Mouse (Mus musculus) heart, postnatal 36 days (tissue): ENCODE measurements around the gene Ly9. TPM values are rescaled to one million over a fixed set of nuclear protein-coding genes. Genes with fewer than 3 reads are reported as not detected.

Source experiments
- DNase-seq, 2 experiments: peaks; one replicate each; pipeline ENCODE4 v3.0.0; 2021 to 2022
- intact Hi-C: fragments of 180-260 bp; cut with DNase I; formaldehyde crosslinking; loops from one replicate; pipeline ENCODE4 v1.15.1; 2025
- total RNA-seq, 2 experiments: library from RNA; stranded (reverse); gene quantifications; 2 replicates each; pipeline ENCODE4 v1.2.3; 2021

Ly9 gene
- total RNA-seq, 2 experiments from 2014 or later, result 0.19 to 0.38 TPM

DNA sequence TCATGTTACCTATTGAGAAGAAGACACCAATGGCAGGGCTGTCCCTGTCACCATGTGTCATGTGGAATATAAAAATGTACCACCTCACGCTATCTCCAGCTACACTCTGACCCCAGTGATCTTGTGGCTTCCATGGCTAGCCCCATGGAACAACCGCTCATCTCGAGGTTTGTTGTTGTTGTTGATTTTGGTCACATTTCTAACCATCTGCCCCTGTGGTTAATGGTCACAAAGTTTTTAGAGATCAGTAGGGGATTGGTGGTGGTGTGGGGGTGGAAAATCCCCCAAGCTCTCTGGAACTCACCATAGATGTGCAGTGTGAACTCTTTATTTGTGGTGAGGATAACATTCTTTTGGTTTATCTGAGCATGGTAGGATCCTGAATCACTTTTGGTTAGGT, 2.5 kb downstream of the Ly9 start:
- no peak for DNase-seq
- intact Hi-C loops, result no loop called here

DNA sequence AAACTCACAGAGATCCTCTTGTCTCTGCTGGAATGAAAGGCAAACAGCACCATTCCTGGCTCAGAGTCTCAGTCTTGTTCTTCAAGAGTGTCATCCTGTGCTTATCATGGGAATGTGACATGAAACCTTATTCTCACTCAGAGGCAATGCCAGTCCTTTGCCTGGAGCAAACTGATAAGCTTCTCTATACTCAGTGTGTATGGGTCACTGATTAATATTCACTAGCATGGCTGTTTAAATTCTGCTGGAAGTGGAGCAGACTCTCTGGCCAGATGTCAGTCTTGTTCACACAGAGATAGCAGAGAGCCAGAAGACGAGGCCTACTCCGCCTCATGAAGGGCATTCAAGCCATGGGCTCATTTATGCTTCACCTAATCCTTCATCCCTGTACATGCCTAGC, 22.6 kb downstream of the Ly9 start:
- DNase-seq, result no peak
- intact Hi-C loops, result no loop called here

DNA sequence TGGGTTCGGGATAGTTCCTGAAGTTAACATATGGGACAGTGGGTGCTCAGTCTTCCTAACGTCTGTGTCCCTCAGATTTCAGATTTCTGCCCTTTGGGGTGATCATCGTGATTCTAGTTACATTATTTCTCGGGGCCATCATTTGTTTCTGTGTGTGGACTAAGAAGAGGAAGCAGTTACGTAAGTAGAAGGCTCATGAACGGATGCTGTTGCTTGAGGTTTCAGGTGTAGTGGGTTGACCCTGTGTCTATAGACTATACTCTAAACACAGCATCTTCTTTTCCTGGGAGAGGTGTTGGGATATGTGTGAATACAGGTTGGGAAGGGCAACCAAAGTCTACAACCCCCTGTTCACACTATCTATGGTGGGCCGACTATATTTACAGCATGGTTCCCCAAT, 30.0 kb downstream of the Ly9 start:
- intact Hi-C loops, result no loop called here
- no peak for DNase-seq

DNA sequence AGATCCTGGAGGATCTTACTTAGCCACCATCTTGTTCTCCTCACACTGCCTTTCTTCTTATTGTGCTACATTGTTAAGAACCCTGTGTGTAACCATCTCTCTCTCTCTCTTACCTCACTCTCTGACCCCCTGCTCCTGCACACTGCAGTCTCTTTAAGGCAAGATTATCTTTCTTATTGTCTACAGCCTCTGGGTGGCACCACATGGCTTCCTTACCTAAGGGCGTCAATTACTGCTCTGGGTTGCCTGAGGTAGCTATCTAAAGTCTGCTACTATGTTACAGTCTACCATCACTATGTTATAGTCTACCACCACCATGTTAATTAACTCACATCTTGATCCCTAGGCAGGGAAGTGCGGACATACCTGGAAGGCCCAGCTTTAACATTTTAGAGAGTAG, 38.8 kb downstream of the Ly9 start:
- DNase-seq, result no peak

DNA sequence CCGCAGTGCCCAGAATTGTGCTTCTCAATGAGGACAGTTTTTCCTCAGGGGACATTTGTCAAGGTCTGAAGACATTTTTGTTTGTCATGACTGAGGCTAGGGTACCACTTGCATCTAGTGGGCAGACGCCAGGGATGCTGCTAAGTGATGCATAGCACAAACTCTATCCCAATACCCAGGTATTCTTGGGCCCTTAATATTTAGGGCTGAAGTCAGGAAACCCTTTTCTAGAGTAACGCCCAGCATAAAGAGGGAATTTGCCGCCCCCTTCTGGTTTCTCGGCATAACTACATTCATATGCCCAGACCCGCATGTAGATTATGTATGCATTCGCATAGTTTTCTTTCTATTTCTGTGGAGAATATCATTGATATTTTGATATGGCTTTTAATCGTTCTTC, 40.4 kb downstream of the Ly9 start:
- intact Hi-C loops, result loop anchor here (1.0 to 5.0 kb wide), 3 partner anchors 63 to 244 kb away; partner anchors contain the start of gene Alyref2
- peak; percentile 49 to 65 for DNase-seq

More for the DNA sequence above, 38.8 kb downstream of the Ly9 start:
- intact Hi-C loops, result loop anchor here (5.0 kb wide), 1 partner anchor 246 kb away; no protein-coding TSS in a partner anchor

DNA sequence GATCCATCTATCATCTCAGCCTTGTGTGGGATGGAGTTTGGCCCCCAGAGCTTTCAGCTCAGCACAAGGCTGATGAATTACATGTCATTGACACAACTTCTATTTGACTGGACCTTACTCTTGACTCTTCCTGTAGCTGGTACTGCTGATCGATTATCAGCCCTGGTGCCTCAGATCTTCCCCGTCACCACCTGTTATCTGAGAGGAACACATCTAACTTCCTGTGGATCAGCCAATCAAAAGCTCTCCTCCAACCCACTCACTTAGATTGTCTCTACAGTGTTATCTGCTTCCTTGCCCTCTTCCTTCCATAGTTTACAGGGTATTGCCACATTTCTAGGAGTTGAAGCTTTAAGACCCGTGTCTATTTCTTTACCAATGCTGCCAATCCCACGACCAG, 41.3 kb downstream of the Ly9 start:
- no peak for DNase-seq
- intact Hi-C loops, result loop anchor here (2.0 to 5.0 kb wide), 2 partner anchors 207 to 244 kb away; no protein-coding TSS in a partner anchor

DNA sequence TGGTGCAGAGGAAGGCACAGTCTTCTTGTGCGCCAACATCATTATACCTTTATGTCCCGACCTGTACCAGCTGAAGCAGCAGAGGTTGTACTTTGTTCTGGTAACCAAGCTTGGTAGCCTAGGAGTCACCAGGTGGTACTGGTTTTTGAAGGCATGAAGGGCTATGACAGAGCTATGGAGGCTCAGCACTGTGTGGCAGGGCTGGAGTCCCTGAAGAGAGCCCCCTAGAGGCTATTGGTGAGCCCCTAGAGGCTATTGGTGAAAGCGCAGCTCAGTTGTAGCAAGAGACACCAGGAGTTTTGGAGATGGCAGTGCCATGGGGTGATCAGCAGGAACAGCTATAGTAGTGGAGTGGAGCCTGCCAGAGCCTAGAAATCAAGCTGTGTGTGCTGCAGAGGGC, 43.0 kb downstream of the Ly9 start:
- intact Hi-C loops, result no loop called here
- peak in 1 of 2 experiments; percentile 10 for DNase-seq

DNA sequence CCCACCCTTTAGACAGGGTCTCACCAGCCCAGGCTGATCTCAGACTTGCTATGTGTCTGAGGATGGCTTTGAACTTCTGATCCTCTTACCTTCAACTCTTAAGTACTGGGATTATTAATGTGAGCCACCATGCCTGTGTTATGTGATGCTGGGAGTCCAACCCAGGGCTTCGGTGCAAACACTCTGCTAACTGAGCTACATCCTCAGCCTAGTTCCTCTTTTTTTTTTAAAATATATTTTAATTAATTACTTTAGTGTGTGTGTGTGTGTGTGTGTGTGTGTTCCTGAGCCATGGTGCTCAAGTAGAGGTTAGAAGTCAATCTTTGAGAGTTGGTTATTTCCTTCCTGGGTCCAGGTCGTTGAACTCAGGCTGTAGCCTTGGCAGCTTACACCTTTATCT, 44.2 kb downstream of the Ly9 start:
- intact Hi-C loops, result no loop called here

DNA sequence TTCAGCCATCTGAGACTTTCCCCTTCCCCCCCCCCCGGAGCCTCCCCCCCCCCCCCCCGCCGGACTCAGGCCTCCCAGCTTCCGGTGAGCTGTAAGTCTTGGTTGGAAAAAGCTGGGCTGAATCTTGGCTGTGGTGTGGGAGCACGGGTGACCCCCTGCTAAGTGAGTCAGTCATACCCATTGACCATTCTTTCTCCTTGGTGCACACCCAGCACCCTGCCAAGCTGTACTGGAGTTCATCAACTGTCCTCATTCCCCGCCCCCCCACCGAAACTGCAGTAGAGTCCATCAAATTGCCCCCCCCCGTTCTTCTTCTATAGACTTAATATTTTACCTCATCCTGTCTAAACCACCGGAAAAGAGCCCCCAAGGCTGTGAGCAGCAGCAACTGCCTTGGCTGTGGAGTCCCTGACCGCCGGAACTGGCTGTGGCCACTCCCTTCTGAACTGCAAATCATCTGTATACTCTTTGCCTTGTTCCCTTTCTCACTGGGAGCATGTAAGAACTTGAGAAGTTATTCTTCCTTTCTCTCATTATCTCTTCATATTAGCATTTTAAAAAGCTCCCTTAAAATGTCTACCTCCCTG, 45.5 kb downstream of the Ly9 start:
- intact Hi-C loops, result no loop called here
- no peak for DNase-seq

More for the DNA sequence above, 44.2 kb downstream of the Ly9 start:
- DNase-seq, result no peak

DNA sequence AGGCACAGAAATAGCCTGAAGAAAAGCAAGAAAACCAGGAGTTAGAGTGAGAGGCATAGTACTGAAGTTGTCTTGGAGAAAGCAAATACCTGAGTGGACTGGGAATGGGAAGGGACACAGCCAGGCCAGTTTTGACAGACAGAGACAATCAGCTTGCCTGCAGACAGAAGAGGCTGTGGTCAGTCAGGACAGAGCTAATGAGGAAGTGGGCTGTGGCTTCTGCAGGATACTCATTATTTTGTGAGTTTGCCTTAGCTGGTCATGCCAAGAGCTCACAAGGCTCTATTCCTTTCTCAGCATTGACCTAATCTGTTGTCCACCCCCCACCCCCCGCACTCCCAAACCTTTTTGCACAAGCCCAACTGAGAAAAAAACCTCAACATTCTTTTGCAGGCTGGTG, 46.0 kb downstream of the Ly9 start:
- intact Hi-C loops, result no loop called here

DNA sequence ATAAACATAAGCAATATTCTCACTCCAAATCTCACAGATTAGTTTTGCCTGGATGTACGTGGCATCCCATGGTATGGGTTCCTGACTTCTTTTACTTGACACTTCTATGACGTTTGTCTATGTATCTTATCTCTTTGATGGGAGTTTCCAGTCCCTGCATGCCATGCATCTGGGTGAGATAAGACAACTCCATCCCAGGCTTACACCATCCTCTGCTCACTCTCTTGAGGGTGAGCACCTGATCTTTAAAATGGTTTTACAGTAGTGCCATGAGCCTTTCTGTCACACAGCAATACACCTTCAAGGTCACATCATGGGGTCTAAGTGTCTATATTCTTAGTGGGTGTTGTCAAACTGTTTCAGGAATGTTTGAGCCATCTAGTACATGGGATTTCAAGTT, 46.9 kb downstream of the Ly9 start:
- intact Hi-C loops, result no loop called here
- DNase-seq, result no peak

More for the DNA sequence above, 46.0 kb downstream of the Ly9 start:
- no peak for DNase-seq

DNA sequence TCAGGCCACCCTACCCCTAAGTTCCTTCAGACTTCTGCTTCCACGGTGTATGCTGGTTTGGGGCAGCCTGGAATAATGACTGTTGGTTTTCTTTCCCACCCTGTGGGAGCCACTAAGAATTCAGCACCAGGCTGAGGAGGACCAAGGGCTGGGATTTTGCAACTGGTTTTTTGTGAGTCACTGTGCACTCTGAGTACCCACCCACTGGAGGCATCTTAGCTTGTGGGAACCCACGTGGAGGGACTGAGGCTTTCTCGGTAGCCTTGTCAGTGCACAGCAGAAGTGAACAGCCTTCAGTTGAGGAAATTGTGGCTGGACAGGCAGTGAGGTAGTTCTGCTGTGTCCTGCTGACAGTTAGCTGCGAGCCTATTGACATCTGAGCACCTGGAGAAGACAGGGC, 48.3 kb downstream of the Ly9 start, which contains the start of gene Cd244a:
Cd244a (plus strand) TSS at position 296 of the 400 bp plus-strand sequence.
- no peak for DNase-seq
- intact Hi-C loops, result no loop called here

DNA sequence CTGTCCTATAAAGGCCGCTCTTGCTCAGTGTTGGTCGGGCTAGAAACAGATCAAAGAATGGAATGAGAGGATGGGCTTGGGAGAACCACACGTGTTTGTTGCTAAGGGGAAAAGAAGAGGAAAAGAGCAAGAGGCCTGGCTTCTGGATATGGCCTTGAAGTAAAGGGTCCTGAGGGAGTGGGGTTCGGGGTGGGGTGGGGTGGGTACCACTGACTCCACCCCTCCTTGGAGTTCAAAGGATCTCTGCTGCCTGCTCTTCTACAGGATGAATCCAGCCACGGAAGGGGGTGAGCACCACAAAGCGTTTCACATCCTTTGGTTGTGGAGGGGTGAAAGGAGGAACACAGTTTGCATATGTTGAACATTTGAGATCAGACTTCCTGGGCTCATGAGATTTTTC, 48.8 kb downstream of the Ly9 start:
- intact Hi-C loops, result no loop called here
- DNase-seq, result no peak

DNA sequence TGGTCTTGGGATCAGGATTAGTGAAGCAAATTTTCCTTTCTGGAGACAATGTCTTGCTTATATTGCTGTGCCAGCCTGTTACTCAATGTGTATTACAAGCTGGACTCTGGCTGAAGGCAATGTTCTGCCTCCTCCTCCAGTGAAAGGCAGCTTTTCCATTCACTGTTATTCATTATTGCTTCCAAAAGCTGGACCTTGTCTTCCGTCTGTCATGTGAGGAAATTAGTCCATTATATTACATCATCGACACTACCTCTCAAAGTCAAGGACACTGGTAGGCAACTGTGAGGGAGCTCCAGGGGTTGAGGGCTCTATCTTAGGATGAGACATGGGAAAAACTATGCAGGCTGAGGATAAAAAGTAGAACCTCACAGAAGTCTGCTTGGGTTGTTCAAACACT, 50.8 kb downstream of the Ly9 start:
- no peak for DNase-seq

DNA sequence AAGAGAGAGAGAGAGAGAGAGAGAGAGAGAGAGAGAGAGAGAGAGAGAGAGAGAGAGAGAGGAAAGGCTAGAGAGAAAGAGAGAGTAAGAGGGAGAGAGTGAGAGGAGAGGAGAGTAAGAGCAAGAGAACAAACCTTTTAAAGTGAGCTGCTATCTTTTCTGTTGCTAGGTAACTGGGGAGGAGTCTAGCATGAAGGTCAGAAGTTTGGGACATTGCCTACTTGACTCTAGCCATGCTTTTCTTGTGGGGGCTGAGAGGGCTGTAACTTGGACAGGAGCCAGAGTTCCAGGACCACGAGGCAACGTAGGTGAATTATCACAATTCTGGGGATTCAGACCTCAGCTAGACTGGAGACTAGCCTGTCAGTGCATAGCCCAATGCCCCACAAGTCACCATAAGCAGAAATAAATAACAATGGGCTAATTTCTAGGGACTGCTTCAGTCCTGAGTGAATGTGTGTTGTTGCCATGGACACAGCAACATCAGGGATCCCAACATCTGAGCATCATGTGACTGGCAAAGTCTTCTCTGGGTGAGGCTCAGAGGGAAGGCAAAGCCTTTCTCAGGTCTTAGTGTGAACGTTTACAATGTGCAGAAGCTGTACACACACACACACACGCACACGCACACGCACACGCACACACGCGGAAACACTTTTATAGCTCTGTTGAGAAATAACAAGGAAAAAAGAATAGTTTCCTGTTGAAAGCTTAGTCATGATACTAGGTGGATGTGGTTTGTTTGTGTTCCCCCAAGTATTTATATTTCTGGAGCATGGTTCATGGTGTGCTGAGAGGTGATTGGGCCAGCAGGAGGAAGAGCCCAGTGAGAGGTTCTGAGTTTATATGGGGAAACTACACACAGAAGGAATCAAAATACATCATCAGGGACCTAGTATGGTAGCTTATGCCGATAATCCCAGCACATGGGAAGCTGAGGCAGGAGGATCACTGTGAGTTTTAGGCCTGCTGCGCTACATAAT, 53.6 kb downstream of the Ly9 start:
- intact Hi-C loops, result no loop called here
- DNase-seq, result no peak

More for the DNA sequence above, 50.8 kb downstream of the Ly9 start:
- intact Hi-C loops, result no loop called here

DNA sequence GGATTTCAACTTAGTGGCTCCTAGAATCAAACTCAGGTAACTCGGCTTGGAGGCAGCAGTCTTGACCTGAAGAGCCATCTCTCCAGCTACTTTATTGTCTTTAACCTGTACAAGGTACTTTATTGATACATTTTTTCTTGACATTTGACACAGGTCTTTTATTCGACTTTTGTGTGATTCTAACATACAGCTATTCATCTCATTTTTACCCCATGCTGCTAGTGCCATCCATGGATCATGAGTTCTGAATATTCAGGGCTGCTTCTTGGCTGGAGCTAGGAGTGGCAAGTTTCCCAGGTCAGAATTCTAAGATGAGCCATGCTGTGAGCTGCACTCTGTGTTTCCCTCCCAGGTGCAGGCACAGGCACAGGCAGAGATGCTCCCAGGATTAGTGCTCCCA, 55.0 kb downstream of the Ly9 start:
- intact Hi-C loops, result no loop called here
- no peak for DNase-seq

DNA sequence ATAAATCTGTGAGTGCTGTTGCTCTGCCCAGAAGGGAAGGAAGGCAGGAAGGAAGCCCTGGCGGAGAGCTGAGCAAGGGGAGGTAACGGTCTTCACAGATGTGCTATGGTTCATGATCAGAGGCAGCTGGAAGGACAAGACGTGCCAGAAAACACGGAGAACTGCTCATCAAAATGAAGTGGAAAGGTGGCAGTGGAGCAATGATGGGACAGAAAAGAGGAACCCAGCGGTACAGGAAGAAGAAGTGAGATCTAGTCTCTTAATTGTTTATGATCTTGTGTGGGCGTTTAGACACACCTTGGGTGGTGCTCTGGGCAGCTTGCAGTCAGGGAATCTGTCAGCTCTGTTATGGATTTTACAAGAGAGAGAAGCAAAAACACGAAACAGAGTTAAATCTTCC, 55.9 kb downstream of the Ly9 start:
- no peak for DNase-seq
- intact Hi-C loops, result no loop called here

DNA sequence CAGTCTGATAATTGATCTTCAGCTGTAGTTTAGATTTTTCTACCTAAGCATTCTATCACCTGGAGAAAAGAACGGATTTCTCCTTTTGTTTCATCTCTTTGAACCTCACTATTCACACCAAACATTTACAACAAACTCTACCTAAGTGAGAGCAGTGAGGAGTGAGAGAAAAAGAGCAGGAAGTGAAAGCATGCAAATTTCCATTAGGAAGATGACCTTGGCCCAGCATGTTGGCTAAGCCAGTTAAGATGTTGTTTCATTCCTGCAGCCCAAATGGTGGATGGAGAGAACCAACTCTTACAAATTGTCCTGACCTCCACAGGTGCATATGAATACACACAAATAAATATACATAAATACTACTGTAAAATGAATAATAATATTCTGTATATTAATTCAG, 66.5 kb downstream of the Ly9 start:
- intact Hi-C loops, result no loop called here
- no peak for DNase-seq
